In the genomic region with DNA sequence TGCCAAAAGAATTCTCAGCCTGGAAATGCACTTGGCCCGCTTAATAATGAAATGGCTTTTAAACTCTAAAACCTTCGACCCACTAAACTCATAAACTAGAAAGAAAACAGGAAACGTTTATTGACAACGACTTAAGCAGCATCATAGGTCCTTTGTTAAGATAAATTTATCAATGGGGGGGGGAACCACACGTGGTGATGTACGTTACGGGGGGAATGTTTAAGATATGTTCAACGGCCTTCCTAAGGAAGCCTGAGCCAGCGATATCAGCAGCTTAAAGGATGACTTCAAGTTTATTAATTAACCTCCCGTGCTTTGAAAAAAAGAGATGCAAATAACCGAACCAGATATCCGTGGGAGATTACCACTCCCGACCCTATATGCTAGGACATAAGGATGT, we compare ENCODE assay signal across 16 mouse cellular contexts. TPM values are rescaled to one million over a fixed set of nuclear protein-coding genes. Genes with fewer than 3 reads are reported as not detected.
DNase-seq lines count a peak whose midpoint lies in the region; ATAC-seq lines count a peak whose summit lies in the region.
"Had no signal": no experiment of that assay in that cellular context is flagged by ENCODE, and none has a peak within 500 bp of the region (broad histone marks: within the 10 kb centered on the region; RNA-seq: fewer than 3 reads in every experiment).

No protein-coding gene starts in this region.

- DNase-seq in hindbrain, embryonic 14.5 days (ENCODE audit: low spot score): no peak
- DNase-seq in neural tube, embryonic 10.5 days (ENCODE audit: extremely low spot score, low spot score): no peak
- DNase-seq in left cerebral cortex, adult 18-20 months (ENCODE audit: low spot score in 2 of 2): no peak
- DNase-seq: adrenal gland, adult 8-10 months; cerebellum, postnatal 36 days had no signal

- H3K36me3 ChIP-seq in hindbrain, embryonic 14.5 days (replicated peaks; ENCODE audit: control insufficient read depth, insufficient read depth): no peaks in the 10 kb centered on the region
- H3K36me3 ChIP-seq in hindbrain, embryonic 12.5 days: no peaks in the 10 kb centered on the region
- H3K36me3 ChIP-seq in neural tube, embryonic 15.5 days: no peaks in the 10 kb centered on the region
- H3K36me3 ChIP-seq: embryonic facial prominence, embryonic 13.5 days; embryonic facial prominence, embryonic 15.5 days; forebrain, embryonic 10.5 days; forebrain, embryonic 12.5 days had no signal

- H3K9ac ChIP-seq in hindbrain, embryonic 14.5 days: 0 out of 2 replicates have a peak overlapping the region, but pooled peaks have one; percentile 19
- H3K9ac ChIP-seq in hindbrain, embryonic 12.5 days: no peak overlapping the region
- 0 out of 2 replicates have a peak overlapping the region, but pooled peaks have one; percentile 10 for H3K9ac ChIP-seq in neural tube, embryonic 15.5 days (replicated peaks)
- H3K9ac ChIP-seq: embryonic facial prominence, embryonic 13.5 days; embryonic facial prominence, embryonic 15.5 days; forebrain, embryonic 12.5 days had no signal

- H3K27ac ChIP-seq in hindbrain, embryonic 14.5 days: no peak overlapping the region
- no peak overlapping the region for H3K27ac ChIP-seq in hindbrain, embryonic 12.5 days
- no peak overlapping the region for H3K27ac ChIP-seq in neural tube, embryonic 15.5 days (replicated peaks)
- peak overlapping the region; percentile 40 for H3K27ac ChIP-seq in brown adipose tissue, adult 24 weeks (replicated peaks; ENCODE audit: low read depth, low read length)
- H3K27ac ChIP-seq: embryonic facial prominence, embryonic 13.5 days; embryonic facial prominence, embryonic 15.5 days; forebrain, embryonic 10.5 days; forebrain, embryonic 12.5 days had no signal

- H3K4me1 ChIP-seq in hindbrain, embryonic 14.5 days (replicated peaks; ENCODE audit: control insufficient read depth, insufficient read depth, low read length): no peaks in the 10 kb centered on the region
- H3K4me1 ChIP-seq in hindbrain, embryonic 12.5 days: peaks cover 6% of the 10 kb centered on the region
- H3K4me1 ChIP-seq in neural tube, embryonic 15.5 days: peaks cover 7% of the 10 kb centered on the region; the same call in 1 of the 2 replicates
- no peaks in the 10 kb centered on the region for H3K4me1 ChIP-seq in brown adipose tissue, adult 24 weeks (ENCODE audit: control insufficient read depth, insufficient read depth, insufficient read length, low read length)
- H3K4me1 ChIP-seq: forebrain, embryonic 12.5 days had no signal

- H3K9me3 ChIP-seq in hindbrain, embryonic 14.5 days (ENCODE audit: control insufficient read depth, low read length): no peaks in the 10 kb centered on the region
- no peaks in the 10 kb centered on the region for H3K9me3 ChIP-seq in hindbrain, embryonic 12.5 days (replicated peaks)
- H3K9me3 ChIP-seq in neural tube, embryonic 15.5 days (replicated peaks): no peaks in the 10 kb centered on the region
- H3K9me3 ChIP-seq: embryonic facial prominence, embryonic 13.5 days; embryonic facial prominence, embryonic 15.5 days; forebrain, embryonic 10.5 days; forebrain, embryonic 12.5 days had no signal

- no peak for ATAC-seq in hindbrain, embryonic 14.5 days (ENCODE audit: low FRiP score)
- no peak for ATAC-seq in hindbrain, embryonic 12.5 days (ENCODE audit: low FRiP score)
- no peak for ATAC-seq in neural tube, embryonic 15.5 days (ENCODE audit: low FRiP score)
- ATAC-seq: activated CD4-positive, CD25-positive, alpha-beta regulatory T cell, adult 4 months; Patski had no signal

- WGBS in hindbrain, embryonic 14.5 days: 43% methylated on average over 13 of the region's 13 CpGs
- 50% methylated on average over 13 of the region's 13 CpGs for WGBS in hindbrain, embryonic 12.5 days
- 37% methylated on average over 13 of the region's 13 CpGs for WGBS in neural tube, embryonic 15.5 days

- H3K27me3 ChIP-seq in hindbrain, embryonic 14.5 days (ENCODE audit: control insufficient read depth, insufficient read depth, low read length): no peaks in the 10 kb centered on the region
- H3K27me3 ChIP-seq in hindbrain, embryonic 12.5 days: no peaks in the 10 kb centered on the region
- no peaks in the 10 kb centered on the region for H3K27me3 ChIP-seq in neural tube, embryonic 15.5 days (replicated peaks)
- H3K27me3 ChIP-seq: embryonic facial prominence, embryonic 13.5 days; embryonic facial prominence, embryonic 15.5 days; Patski had no signal

- H3K4me2 ChIP-seq in hindbrain, embryonic 14.5 days (replicated peaks): no peak overlapping the region
- H3K4me2 ChIP-seq in hindbrain, embryonic 12.5 days (replicated peaks): no peak overlapping the region
- peak overlapping the region; percentile 27 for H3K4me2 ChIP-seq in neural tube, embryonic 15.5 days
- H3K4me2 ChIP-seq: embryonic facial prominence, embryonic 13.5 days; embryonic facial prominence, embryonic 15.5 days; forebrain, embryonic 12.5 days had no signal

- no peak overlapping the region for H3K4me3 ChIP-seq in hindbrain, embryonic 14.5 days (replicated peaks; ENCODE audit: low read length)
- H3K4me3 ChIP-seq in hindbrain, embryonic 12.5 days: no peak overlapping the region
- no peak overlapping the region for H3K4me3 ChIP-seq in neural tube, embryonic 15.5 days (replicated peaks)
- H3K4me3 ChIP-seq in brown adipose tissue, adult 24 weeks (ENCODE audit: insufficient read depth, low read depth, low read length): no peak overlapping the region
- H3K4me3 ChIP-seq: embryonic facial prominence, embryonic 13.5 days; embryonic facial prominence, embryonic 15.5 days; erythroblast, embryonic 14.5 days; forebrain, embryonic 10.5 days; forebrain, embryonic 12.5 days had no signal

RNA-seq across cellular contexts. Expression of a gene that starts 29.0 kb away (rescaled TPM):
- 32.9 and 36.3 TPM in 2 replicates for polyA plus RNA-seq in hindbrain, embryonic 14.5 days (2014; fragmentation: Nextera tagmentation; extraction: Ambion mirVana)
- polyA plus RNA-seq in hindbrain, embryonic 12.5 days (2016; fragmentation: Nextera tagmentation; extraction: Ambion mirVana): 21.6 and 23.3 TPM in 2 replicates
- polyA plus RNA-seq in neural tube, embryonic 15.5 days (2015; fragmentation: Nextera tagmentation; extraction: Ambion mirVana): 21.2 and 31.8 TPM in 2 replicates
- 7.1 and 10.8 TPM in 2 replicates for polyA plus RNA-seq in brown adipose tissue, adult 24 weeks (2012; ENCODE audit: insufficient read depth, insufficient read length, missing spikeins)
- total RNA-seq in left cerebral cortex, adult 18-20 months (2021): 100 to 1,000 TPM; 208 to 219 TPM

RNA-seq across cellular contexts. Expression of a gene that starts 55.5 kb away (rescaled TPM):
- 5.4 and 6.1 TPM in 2 replicates for polyA plus RNA-seq in hindbrain, embryonic 14.5 days (2014; fragmentation: Nextera tagmentation; extraction: Ambion mirVana)
- polyA plus RNA-seq in hindbrain, embryonic 12.5 days (2016; fragmentation: Nextera tagmentation; extraction: Ambion mirVana): 0.83 and 1.1 TPM in 2 replicates
- 5.8 and 6.3 TPM in 2 replicates for polyA plus RNA-seq in neural tube, embryonic 15.5 days (2015; fragmentation: Nextera tagmentation; extraction: Ambion mirVana)
- 3.6 and 6.1 TPM in 2 replicates for polyA plus RNA-seq in brown adipose tissue, adult 24 weeks (2012; ENCODE audit: insufficient read depth, insufficient read length, missing spikeins)
- 100 to 1,000 TPM; 102 to 106 TPM for total RNA-seq in left cerebral cortex, adult 18-20 months (2021)
- total RNA-seq: common myeloid progenitor, adult 5-6 weeks had no signal
- polyA plus RNA-seq: activated CD4-positive, CD25-positive, alpha-beta regulatory T cell, adult 4 months; erythroblast, embryonic 14.5 days had no signal
